Mouse (Mus musculus): ENCODE data around the gene Dhrs13. TPM values are rescaled to one million over a fixed set of nuclear protein-coding genes. Genes with fewer than 3 reads are reported as not detected.

Gene Dhrs13
- 12.8 and 13.2 TPM in 2 replicates for polyA plus RNA-seq (2016; fragmentation: Nextera tagmentation; extraction: Ambion mirVana)

DNA sequence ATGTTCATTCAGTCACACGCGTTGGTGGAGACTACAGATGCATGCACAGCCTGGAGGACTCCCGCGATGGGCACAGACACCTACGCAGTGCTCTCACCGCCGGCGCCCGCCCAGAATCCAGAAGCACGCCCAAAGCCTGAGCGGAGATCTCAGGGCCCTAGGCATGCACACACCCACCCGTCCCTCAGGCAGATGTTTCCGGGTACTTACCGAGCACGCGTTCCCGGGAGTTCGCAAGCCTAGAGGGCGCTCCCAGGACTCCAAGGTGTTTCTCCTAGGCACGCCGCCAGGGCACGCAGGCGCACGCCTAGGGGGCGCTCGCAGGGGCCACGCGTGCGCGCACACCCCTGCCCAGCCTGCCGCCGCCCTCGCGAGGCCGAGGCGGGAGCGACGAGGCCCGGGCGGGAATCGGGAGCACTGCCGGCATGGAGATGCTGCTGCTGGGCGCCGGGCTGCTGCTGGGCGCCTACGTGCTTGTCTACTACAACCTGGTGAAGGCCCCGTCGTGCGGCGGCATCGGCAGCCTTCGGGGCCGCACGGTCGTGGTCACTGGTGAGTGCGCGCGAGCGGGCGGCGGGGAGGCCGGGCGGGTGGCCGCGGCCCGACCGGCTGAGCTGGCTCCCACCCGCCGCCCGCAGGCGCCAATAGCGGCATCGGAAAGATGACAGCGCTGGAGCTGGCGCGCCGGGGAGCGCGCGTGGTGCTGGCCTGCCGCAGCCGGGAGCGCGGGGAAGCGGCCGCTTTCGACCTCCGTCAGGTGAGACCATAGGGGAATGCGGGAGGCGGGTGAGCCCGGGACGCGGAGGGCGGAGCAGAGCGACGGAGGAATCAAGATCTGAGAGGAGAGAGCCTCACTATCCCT is at the start of gene Dhrs13:
Gene Dhrs13, plus strand, starts transcription at position 334 of the 862 bp plus-strand sequence.
- peak; percentile 95 for DNase-seq (ENCODE audit: low spot score)

DNA sequence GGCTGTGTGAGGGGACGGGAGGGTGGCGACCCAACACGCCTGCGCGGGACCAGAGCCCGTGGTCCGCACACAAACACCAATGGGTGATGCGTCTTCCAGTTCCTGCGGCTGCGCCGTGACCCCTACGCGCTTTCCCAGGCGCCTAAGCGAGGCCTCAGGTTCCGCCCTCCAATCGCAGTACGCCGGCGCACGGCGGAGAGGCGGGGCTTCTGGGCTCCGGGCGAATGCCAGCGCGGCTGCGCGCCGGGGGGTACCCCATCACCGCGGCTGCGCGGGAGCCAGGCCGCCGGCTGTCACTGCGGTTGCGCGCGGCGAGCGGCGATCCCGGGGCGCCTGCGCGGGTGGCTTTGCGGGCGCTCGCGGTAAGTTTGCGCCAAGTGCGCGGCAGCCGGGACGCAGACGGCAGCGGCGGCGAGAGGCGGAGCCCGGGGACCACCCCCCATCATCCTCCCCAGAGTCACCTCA is 49.6 kb upstream of the Dhrs13 start, which contains the start of gene Phf12:
Gene Phf12, plus strand, starts transcription at position 314 of the 465 bp plus-strand sequence.
- under 1% methylated on average over 62 of the region's 62 CpGs for WGBS
- Histone ChIP-seq H3K27me3 (replicated peaks; ENCODE audit: low read depth, poor library complexity, severe bottlenecking) (0 out of 2 replicates have a peak, but pooled peaks cover 12% of the 10 kb centered on the region), H3K9me3 (no peaks in the 10 kb centered on the region), H3K4me1 (peaks cover 25% of the 10 kb centered on the region), H3K27ac (replicated peaks) (peak within 1 kb of the TSS; percentile 95), H3K4me3 (peak within 1 kb of the TSS; percentile 80), H3K36me3 (replicated peaks) (peaks cover 35% of the 10 kb centered on the region)
- peak; percentile 99 for DNase-seq (ENCODE audit: low spot score)

More for the DNA sequence above, at the start of gene Dhrs13:
- H3K27ac ChIP-seq (replicated peaks) = peak within 1 kb of the TSS; percentile 89
- H3K9me3 ChIP-seq = no peaks in the 10 kb centered on the region
- WGBS = under 1% methylated on average over 96 of the region's 96 CpGs
- H3K36me3 ChIP-seq (replicated peaks) = peaks cover 63% of the 10 kb centered on the region
- H3K4me1 ChIP-seq = peaks cover 37% of the 10 kb centered on the region
- no peaks in the 10 kb centered on the region for H3K27me3 ChIP-seq (replicated peaks; ENCODE audit: low read depth, poor library complexity, severe bottlenecking)
- H3K4me3 ChIP-seq = peak within 1 kb of the TSS; percentile 78

DNA sequence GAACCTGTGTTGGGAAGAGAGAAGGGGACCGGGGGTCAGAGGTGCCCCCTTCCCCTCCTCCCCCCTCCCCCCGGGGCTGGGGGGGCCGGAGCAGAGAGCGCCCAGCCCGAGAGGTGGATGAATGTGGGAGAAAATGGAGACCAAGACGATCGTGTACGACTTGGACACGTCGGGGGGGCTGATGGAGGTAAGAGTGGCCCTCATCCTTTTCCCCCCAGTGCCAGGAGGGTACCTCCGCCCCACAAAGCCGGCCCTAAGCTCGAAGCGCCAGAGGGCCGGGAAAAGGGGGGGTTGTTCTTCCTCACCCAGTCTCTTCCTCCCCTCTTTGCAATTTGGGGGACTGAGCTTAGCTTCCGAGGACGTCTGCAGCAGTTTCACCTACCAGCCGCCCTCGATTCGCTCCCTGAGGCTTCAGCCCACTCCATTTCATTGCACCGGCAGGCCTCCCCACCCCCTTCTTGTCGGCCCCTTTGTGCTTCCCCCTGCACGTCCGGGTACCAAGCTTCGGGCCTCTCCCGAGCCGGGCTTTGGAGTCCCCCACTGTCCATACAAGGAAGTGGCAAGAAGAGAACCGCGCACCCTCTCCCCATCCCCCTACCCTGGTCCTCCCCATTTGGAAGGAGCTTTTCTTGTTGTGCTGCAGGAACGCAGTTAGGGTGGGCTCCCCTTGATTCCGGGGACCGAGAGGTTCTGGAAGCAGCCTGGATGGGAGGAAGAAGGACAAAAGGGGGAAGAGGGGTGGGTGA is 48.7 kb upstream of the Dhrs13 start:
- peak overlapping the region; percentile 95 for H3K27ac ChIP-seq (replicated peaks)
- peak; percentile 76 for DNase-seq (ENCODE audit: low spot score)
- H3K36me3 ChIP-seq (replicated peaks) = peaks cover 44% of the 10 kb centered on the region
- peaks cover 25% of the 10 kb centered on the region for H3K4me1 ChIP-seq
- H3K4me3 ChIP-seq = peak overlapping the region; percentile 80
- WGBS = under 1% methylated on average over 31 of the region's 32 CpGs
- H3K27me3 ChIP-seq (replicated peaks; ENCODE audit: low read depth, poor library complexity, severe bottlenecking) = 0 out of 2 replicates have a peak, but pooled peaks cover 3% of the 10 kb centered on the region
- H3K9me3 ChIP-seq = no peaks in the 10 kb centered on the region

GRCm38 (mm10) chr11:77983937-77984835 is 47.9 kb upstream of the Dhrs13 start:
- Histone ChIP-seq H3K27me3 (replicated peaks; ENCODE audit: low read depth, poor library complexity, severe bottlenecking) (no peaks in the 10 kb centered on the region), H3K4me1 (peaks cover 25% of the 10 kb centered on the region), H3K36me3 (replicated peaks) (peaks cover 52% of the 10 kb centered on the region), H3K4me3 (peak overlapping the region; percentile 80), H3K27ac (replicated peaks) (peak overlapping the region; percentile 95), H3K9me3 (no peaks in the 10 kb centered on the region)
- WGBS = under 1% methylated on average over 60 of the region's 63 CpGs
- DNase-seq (ENCODE audit: low spot score) = peak; percentile 87

GRCm38 (mm10) chr11:77984836-77985231 is 47.2 kb upstream of the Dhrs13 start:
- peak; percentile 64 for DNase-seq (ENCODE audit: low spot score)
- Histone ChIP-seq H3K4me3 (peak overlapping the region; percentile 80), H3K9me3 (no peaks in the 10 kb centered on the region), H3K27ac (replicated peaks) (peak overlapping the region; percentile 95), H3K36me3 (replicated peaks) (peaks cover 58% of the 10 kb centered on the region), H3K27me3 (replicated peaks; ENCODE audit: low read depth, poor library complexity, severe bottlenecking) (no peaks in the 10 kb centered on the region), H3K4me1 (peaks cover 25% of the 10 kb centered on the region)
- under 1% methylated on average over 13 of the region's 13 CpGs for WGBS

DNA sequence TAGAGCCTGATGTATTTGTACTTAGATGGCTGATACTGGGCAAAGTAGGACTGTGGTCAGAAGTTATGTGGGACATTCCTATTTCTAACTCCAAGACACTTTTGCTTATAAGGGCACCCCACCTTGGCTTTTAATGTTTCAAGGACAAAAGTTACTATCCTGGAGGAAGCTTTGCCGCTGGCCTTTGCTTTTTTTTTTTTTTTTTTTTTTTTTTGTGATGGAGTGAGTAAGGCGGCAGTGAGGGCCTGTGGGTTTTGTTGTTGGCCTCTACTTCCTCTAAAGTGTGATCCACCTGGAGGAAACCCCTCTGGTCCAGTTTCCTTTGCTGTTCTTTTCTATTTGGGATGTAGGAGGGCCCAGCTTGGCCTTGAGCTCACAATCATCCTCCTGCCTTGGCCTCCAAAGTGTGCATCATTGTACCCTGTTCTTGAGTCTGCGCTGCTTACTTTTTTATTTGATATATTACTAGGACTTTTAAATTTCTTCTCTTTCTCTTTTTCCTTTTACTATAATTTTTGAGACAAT is 46.5 kb upstream of the Dhrs13 start:
- Histone ChIP-seq H3K27me3 (replicated peaks; ENCODE audit: low read depth, poor library complexity, severe bottlenecking) (no peaks in the 10 kb centered on the region), H3K36me3 (replicated peaks) (peaks cover 66% of the 10 kb centered on the region), H3K4me1 (peaks cover 24% of the 10 kb centered on the region), H3K4me3 (peak overlapping the region; percentile 80), H3K9me3 (no peaks in the 10 kb centered on the region), H3K27ac (replicated peaks) (peak overlapping the region; percentile 95; the same call in 1 of the 2 replicates)
- 94% methylated on average over 3 of the region's 3 CpGs for WGBS
- DNase-seq (ENCODE audit: low spot score) = no peak

DNA sequence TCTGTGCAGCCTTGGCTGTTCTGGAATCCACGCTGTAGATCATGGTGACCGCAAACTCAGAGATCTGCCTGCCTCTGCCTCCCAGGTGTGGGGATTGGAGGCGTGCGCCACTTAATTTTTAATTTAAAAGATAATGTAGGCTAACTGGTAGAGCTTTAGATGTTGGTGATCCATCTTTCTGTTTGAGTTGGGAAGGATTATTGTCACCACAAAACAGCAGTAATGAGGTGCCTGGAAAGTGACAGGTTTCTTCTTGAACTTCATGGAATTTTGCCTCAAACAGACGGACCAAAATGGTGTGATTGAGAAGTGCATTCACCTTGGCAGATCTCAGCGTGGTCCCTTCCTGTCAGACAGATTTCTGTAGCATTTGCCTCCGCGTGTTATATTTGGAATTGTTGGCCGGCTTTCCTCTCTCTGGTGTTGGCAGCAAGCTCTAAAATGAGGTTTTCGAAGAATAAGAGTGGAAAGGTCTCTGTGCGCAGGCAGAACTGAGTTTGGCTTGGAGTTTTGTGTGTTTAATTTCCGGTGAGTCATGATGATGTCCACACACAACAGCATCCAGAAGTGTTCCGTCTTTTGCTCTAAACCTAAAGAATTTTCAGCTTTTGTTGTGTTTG is 42.9 kb upstream of the Dhrs13 start:
- Histone ChIP-seq H3K9me3 (no peaks in the 10 kb centered on the region), H3K27ac (replicated peaks) (no peak overlapping the region), H3K4me1 (peaks cover 15% of the 10 kb centered on the region), H3K36me3 (replicated peaks) (peaks cover 96% of the 10 kb centered on the region), H3K27me3 (replicated peaks; ENCODE audit: low read depth, poor library complexity, severe bottlenecking) (no peaks in the 10 kb centered on the region), H3K4me3 (no peak overlapping the region)
- no peak for DNase-seq (ENCODE audit: low spot score)
- WGBS = 94% methylated on average over 13 of the region's 13 CpGs

GRCm38 (mm10) chr11:77995556-77995955 is 36.5 kb upstream of the Dhrs13 start:
- 90% methylated on average over 1 of the region's 1 CpGs for WGBS
- no peaks in the 10 kb centered on the region for H3K27me3 ChIP-seq (replicated peaks; ENCODE audit: low read depth, poor library complexity, severe bottlenecking)
- H3K36me3 ChIP-seq (replicated peaks) = peaks cover 93% of the 10 kb centered on the region
- H3K9me3 ChIP-seq = no peaks in the 10 kb centered on the region
- H3K4me1 ChIP-seq = no peaks in the 10 kb centered on the region
- no peak overlapping the region for H3K27ac ChIP-seq (replicated peaks)
- no peak for DNase-seq (ENCODE audit: low spot score)
- no peak overlapping the region for H3K4me3 ChIP-seq

GRCm38 (mm10) chr11:78006446-78006845 is 25.6 kb upstream of the Dhrs13 start:
- Histone ChIP-seq H3K4me3 (no peak overlapping the region), H3K4me1 (no peaks in the 10 kb centered on the region), H3K9me3 (no peaks in the 10 kb centered on the region), H3K27me3 (replicated peaks; ENCODE audit: low read depth, poor library complexity, severe bottlenecking) (no peaks in the 10 kb centered on the region), H3K36me3 (replicated peaks) (peaks cover 92% of the 10 kb centered on the region), H3K27ac (replicated peaks) (no peak overlapping the region)
- no peak for DNase-seq (ENCODE audit: low spot score)
- WGBS = 94% methylated on average over 5 of the region's 5 CpGs

DNA sequence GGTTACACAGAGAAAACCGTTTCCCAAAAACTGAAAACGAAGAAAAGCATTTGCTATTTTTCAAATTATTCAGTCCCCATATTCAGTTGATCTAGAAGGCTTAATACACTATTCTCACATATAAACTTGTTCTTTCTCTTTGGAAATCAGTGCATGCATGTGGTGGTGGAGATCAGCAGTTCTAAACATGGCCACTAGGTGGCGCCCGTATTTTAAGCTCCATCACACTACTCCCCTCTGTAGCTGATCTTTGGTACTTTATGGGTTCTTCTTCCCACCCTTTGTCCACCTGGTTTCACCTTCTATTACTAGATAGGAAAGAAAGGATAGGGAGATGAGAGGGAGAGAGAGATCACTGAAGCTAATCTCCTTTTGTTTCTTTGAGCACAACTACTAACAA is 12.4 kb upstream of the Dhrs13 start:
- peak; percentile 78 for DNase-seq (ENCODE audit: low spot score)
- H3K36me3 ChIP-seq (replicated peaks) = peaks cover 98% of the 10 kb centered on the region
- H3K9me3 ChIP-seq = no peaks in the 10 kb centered on the region
- H3K27ac ChIP-seq (replicated peaks) = no peak overlapping the region
- WGBS = 23% methylated on average over 4 of the region's 4 CpGs
- H3K4me3 ChIP-seq = no peak overlapping the region
- H3K27me3 ChIP-seq (replicated peaks; ENCODE audit: low read depth, poor library complexity, severe bottlenecking) = no peaks in the 10 kb centered on the region
- no peaks in the 10 kb centered on the region for H3K4me1 ChIP-seq

- no peak overlapping the region for H3K4me3 ChIP-seq
- 86% methylated on average over 8 of the region's 8 CpGs for WGBS
- H3K9me3 ChIP-seq = no peaks in the 10 kb centered on the region
- no peaks in the 10 kb centered on the region for H3K4me1 ChIP-seq
- peaks cover 97% of the 10 kb centered on the region for H3K36me3 ChIP-seq (replicated peaks)
- no peaks in the 10 kb centered on the region for H3K27me3 ChIP-seq (replicated peaks; ENCODE audit: low read depth, poor library complexity, severe bottlenecking)
- H3K27ac ChIP-seq (replicated peaks) = no peak overlapping the region
- peak; percentile 34 for DNase-seq (ENCODE audit: low spot score)
Observed at GRCm38 (mm10) chr11:78023607-78024006, 8.5 kb upstream of the Dhrs13 start.

All from embryonic facial prominence, embryonic 10.5 days (tissue).